Mouse (Mus musculus): ENCODE results near the gene Cacna2d3. TPM values are rescaled to one million over a fixed set of nuclear protein-coding genes. Genes with fewer than 3 reads are reported as not detected.

Cacna2d3 gene
- total RNA-seq, 2 experiments from 2014 or later, result 0.56 to 1.4 TPM

DNA sequence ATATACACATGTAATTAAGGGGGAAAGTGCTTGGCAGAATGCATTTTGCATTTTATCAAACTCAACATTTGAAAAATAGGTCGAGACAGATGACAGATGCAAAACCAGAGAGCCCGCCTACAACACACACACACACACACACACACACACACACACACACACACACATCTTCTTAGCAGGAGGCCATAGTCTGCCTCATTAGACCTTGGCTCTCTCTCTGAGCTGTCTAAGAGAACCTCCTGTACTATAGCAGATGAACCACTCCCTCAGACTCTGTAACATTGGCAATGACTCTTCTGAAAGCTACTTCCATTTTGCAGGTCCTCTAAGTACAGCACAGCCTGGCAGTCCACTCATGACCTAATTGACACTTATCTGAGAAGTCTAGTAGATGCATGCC is 330.2 kb downstream of the Cacna2d3 start:
- H3K27ac ChIP-seq, result no peak overlapping the region
- intact Hi-C loops (cut with DNase I), result no loop called here
- no peak for TF ChIP-seq CTCF (IDR thresholded peaks at IDR 0.05)
- H3K4me3 ChIP-seq, result no peak overlapping the region
- DNase-seq, result no peak

GRCm38 (mm10) chr14:29387761-29388160 is 333.9 kb downstream of the Cacna2d3 start:
- no peak overlapping the region for H3K27ac ChIP-seq
- H3K4me3 ChIP-seq, result no peak overlapping the region
- DNase-seq, result no peak
- TF ChIP-seq CTCF (IDR thresholded peaks at IDR 0.05), result no peak
- intact Hi-C loops (cut with DNase I), result no loop called here

DNA sequence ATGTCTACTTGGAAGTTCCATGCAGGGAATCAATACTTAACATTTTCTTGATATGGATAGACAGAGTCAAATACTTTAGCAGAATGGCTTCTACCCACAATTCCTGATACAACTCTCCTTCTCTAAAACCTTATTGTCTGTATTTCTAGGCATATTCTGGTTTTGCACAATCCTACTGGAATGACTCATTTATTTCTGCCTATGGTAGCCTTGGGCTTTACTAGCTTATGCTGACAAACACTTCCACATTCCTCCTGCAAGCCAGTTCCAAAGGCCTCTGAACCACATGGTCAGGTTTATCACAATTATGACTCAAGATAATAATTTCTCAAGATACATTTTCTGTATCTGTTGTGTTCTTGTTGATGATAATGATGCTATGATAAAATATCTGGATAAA is 336.2 kb downstream of the Cacna2d3 start:
- intact Hi-C loops (cut with DNase I), result no loop called here
- no peak for DNase-seq

DNA sequence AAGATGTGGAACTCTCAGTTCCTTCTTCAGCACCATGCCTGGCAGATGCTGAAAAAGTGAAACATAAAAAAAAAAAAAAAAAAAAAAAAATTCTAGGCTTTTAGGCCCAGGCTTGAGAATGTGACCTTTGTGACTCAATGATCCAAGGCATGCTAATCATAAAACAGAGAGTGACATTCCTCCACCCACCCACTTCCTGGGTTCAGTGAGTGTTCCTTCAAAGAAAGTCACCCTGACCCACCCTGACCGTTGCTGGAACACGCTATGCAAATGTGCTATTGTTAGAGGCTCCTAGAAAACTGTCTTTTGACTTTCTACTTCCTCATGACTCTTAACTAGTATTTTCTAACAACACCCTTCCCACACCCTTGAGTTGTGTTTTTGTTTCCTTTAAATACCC is 338.9 kb downstream of the Cacna2d3 start:
- Histone ChIP-seq H3K27ac (no peak overlapping the region), H3K4me3 (no peak overlapping the region)
- intact Hi-C loops (cut with DNase I), result no loop called here
- TF ChIP-seq CTCF (IDR thresholded peaks at IDR 0.05), result no peak
- DNase-seq, result no peak

More for the DNA sequence above, 336.2 kb downstream of the Cacna2d3 start:
- no peak overlapping the region for H3K4me3 ChIP-seq
- no peak for TF ChIP-seq CTCF (IDR thresholded peaks at IDR 0.05)
- H3K27ac ChIP-seq, result no peak overlapping the region

- DNase-seq, result no peak
- intact Hi-C loops (cut with DNase I), result no loop called here
- TF ChIP-seq CTCF (IDR thresholded peaks at IDR 0.05), result no peak
- no peak overlapping the region for H3K27ac ChIP-seq
- H3K4me3 ChIP-seq, result no peak overlapping the region
Measured at GRCm38 (mm10) chr14:29366911-29367310, 354.8 kb downstream of the Cacna2d3 start.

- DNase-seq, result no peak
- Histone ChIP-seq H3K27ac (no peak overlapping the region), H3K4me3 (no peak overlapping the region)
- intact Hi-C loops (cut with DNase I), result no loop called here
- no peak for TF ChIP-seq CTCF (IDR thresholded peaks at IDR 0.05)
Measured at GRCm38 (mm10) chr14:29362448-29362847, 359.2 kb downstream of the Cacna2d3 start.

- TF ChIP-seq CTCF (IDR thresholded peaks at IDR 0.05), result no peak
- Histone ChIP-seq H3K4me3 (no peak overlapping the region), H3K27ac (no peak overlapping the region)
- intact Hi-C loops (cut with DNase I), result no loop called here
- no peak for DNase-seq
Measured at GRCm38 (mm10) chr14:29350627-29351026, 371.0 kb downstream of the Cacna2d3 start.

DNA sequence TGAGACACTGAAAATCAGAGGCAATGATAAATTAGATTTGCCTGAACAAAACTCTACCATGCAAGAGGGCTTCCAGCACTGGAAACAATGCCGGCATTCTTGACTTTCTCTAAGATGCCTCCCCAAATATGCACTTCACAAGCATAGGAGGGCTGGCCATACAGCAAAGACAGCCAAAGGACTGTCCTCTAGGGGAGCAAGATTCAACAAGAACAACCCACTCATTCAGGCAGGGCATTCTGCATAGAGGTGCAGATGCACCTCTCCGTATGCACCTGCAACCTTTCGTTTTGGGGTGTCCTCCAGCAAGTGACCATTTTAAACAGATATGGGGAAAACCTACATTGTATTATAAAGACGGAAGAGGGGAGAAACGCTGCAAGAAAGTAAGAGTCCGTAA is 380.1 kb downstream of the Cacna2d3 start:
- no peak overlapping the region for H3K27ac ChIP-seq
- no peak overlapping the region for H3K4me3 ChIP-seq
- no peak for DNase-seq
- intact Hi-C loops (cut with DNase I), result no loop called here
- TF ChIP-seq CTCF (IDR thresholded peaks at IDR 0.05), result no peak

DNA sequence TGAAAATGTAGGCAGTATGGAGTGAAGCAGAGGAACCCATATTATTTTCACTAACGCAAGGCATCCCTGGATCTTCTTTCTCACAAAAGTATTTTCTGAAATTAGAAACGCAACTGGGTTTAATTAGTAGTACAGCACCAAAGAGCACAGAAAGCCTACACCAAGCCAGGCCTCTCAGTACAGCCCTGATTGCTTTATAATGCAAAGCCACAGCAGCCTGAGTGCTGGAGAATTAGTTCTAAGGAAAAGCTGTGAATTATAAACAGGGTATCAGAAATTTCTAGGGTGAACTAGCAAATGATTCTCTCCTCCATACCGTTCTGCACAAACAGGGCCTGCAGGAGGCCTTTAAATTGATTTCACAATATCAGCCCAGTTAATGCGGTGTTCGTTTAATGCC is 380.9 kb downstream of the Cacna2d3 start:
- no peak overlapping the region for H3K4me3 ChIP-seq
- no peak overlapping the region for H3K27ac ChIP-seq
- no peak for TF ChIP-seq CTCF (IDR thresholded peaks at IDR 0.05)
- intact Hi-C loops (cut with DNase I), result no loop called here
- no peak for DNase-seq

- no peak for TF ChIP-seq CTCF (IDR thresholded peaks at IDR 0.05)
- Histone ChIP-seq H3K4me3 (no peak overlapping the region), H3K27ac (no peak overlapping the region)
- DNase-seq, result no peak
- intact Hi-C loops (cut with DNase I), result no loop called here
Measured at GRCm38 (mm10) chr14:29334897-29335296, 386.8 kb downstream of the Cacna2d3 start.

DNA sequence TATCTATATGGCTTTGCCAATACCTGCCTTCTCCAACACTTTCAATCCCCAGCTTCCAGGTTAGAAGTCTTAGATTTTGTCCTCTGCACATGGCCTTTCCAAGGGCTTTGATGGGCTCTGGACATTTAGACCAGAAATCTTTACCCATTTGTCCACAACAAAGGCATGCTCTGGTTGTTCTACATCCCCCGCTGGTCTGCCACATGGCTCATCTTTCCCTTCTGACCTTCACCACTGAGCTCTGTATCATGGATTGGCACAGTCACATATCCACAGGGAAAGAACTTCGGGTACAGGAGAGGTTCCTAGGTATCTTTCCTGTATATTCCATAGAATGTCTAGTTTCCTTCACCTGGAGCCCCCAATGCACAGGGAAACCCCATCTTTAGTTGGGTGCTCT is 387.4 kb downstream of the Cacna2d3 start:
- DNase-seq, result no peak
- no peak overlapping the region for H3K4me3 ChIP-seq
- no peak for TF ChIP-seq CTCF (IDR thresholded peaks at IDR 0.05)
- H3K27ac ChIP-seq, result no peak overlapping the region
- intact Hi-C loops (cut with DNase I), result no loop called here

DNA sequence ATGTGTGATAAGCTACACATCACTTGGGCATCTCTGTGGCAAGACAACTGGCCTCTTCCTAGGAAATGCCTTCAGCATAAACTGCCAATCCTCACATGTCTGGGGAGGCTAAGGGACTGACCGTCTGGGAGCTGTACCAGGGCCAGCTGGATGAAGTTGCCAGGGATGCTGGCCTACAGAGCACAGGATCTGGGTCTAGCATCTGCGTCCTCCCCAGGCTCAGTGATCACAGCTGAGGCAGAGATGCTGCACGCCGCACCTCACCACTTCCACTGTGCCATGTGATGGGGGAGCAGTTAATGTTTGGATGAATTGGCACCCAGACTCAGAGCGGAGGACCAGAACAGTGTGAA is 397.3 kb downstream of the Cacna2d3 start:
- Histone ChIP-seq H3K27ac (no peak overlapping the region), H3K4me3 (no peak overlapping the region)
- no peak for TF ChIP-seq CTCF (IDR thresholded peaks at IDR 0.05)
- DNase-seq, result no peak
- intact Hi-C loops (cut with DNase I), result no loop called here

DNA sequence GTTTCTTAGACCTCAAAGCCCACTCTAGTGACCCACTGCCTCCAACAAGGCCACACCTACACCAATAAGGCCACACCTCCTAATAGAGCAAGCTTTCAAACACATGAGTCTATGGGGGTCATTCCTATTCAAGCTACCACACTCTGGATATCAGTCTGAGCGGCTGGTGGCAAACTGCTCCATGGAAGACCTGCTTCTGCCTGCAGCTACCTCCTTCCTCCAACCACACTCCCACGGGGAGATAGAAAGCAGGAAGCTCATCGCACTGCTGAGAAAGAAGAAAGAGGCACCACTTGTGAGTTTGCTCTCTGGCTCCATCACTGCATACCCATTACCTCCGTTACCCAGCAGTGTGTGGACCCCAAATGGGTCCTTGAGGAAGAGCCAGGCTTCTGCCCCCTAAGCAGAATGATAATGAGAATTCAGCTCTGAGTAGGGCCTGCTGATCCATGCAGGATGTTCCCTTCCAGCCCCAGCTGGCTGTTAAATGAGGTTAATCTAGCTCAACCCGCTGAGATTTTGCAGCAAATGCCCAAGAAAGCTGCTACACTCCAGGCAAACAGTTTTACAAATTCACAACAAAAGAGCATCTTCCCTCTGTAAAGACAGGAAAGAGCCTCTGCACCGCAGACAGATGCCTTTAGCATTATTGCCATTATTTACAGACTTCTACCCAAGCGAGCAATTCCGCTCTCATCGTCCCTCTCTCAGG is 397.8 kb downstream of the Cacna2d3 start:
- no peak overlapping the region for H3K4me3 ChIP-seq
- DNase-seq, result no peak
- intact Hi-C loops (cut with DNase I), result no loop called here
- TF ChIP-seq CTCF (IDR thresholded peaks at IDR 0.05), result no peak
- H3K27ac ChIP-seq, result no peak overlapping the region

GRCm38 (mm10) chr14:29313431-29313830 is 408.2 kb downstream of the Cacna2d3 start:
- no peak for DNase-seq
- Histone ChIP-seq H3K27ac (no peak overlapping the region), H3K4me3 (no peak overlapping the region)
- intact Hi-C loops (cut with DNase I), result no loop called here
- TF ChIP-seq CTCF (IDR thresholded peaks at IDR 0.05), result no peak

Data from gastrocnemius, adult 2 months (tissue).